Mouse (Mus musculus) liver, postnatal 0 days (tissue): ENCODE results near the gene Thada.

Experiments
- CTCF ChIP-seq: sonication (generic); IDR thresholded peaks from 2 replicates; pipeline ENCODE4 v1.5.1; 2016; ENCODE audit warnings: antibody characterized with exemption, low read depth
- EP300 ChIP-seq: IDR thresholded peaks from 2 replicates; pipeline ENCODE4 v1.6.1; 2016; ENCODE audit warnings: antibody characterized with exemption, low read depth, mild to moderate bottlenecking

- TF ChIP-seq CTCF (no peak), EP300 (no peak)
These were observed 324.3 kb downstream of the Thada start for GRCm38 (mm10) chr17:84141691-84142090.
